Mouse (Mus musculus): ENCODE measurements around the gene Arnt2.

Arnt2 gene

GRCm38 (mm10) chr7:84397320-84397719 is 12.7 kb downstream of the Arnt2 start:
- DNase-seq (ENCODE audit: low spot score) = no peak

GRCm38 (mm10) chr7:84396581-84396980 is 13.4 kb downstream of the Arnt2 start:
- DNase-seq (ENCODE audit: low spot score) = no peak

- no peak for DNase-seq (ENCODE audit: low spot score)
These were observed 22.1 kb downstream of the Arnt2 start for GRCm38 (mm10) chr7:84387826-84388225.

- no peak for DNase-seq (ENCODE audit: low spot score)
These were observed 23.5 kb downstream of the Arnt2 start for GRCm38 (mm10) chr7:84386472-84386871.

- DNase-seq (ENCODE audit: low spot score) = no peak
These were observed 25.2 kb downstream of the Arnt2 start for GRCm38 (mm10) chr7:84384778-84385177.

GRCm38 (mm10) chr7:84384086-84384485 is 25.9 kb downstream of the Arnt2 start:
- DNase-seq (ENCODE audit: low spot score) = no peak

GRCm38 (mm10) chr7:84382346-84382745 is 27.6 kb downstream of the Arnt2 start:
- no peak for DNase-seq (ENCODE audit: low spot score)

GRCm38 (mm10) chr7:84380810-84381209 is 29.2 kb downstream of the Arnt2 start:
- no peak for DNase-seq (ENCODE audit: low spot score)

GRCm38 (mm10) chr7:84377330-84377729 is 32.6 kb downstream of the Arnt2 start:
- DNase-seq (ENCODE audit: low spot score) = no peak

- no peak for DNase-seq (ENCODE audit: low spot score)
These were observed 36.3 kb downstream of the Arnt2 start for GRCm38 (mm10) chr7:84373691-84374090.

- DNase-seq (ENCODE audit: low spot score) = no peak
These were observed 37.1 kb downstream of the Arnt2 start for GRCm38 (mm10) chr7:84372871-84373270.

- DNase-seq (ENCODE audit: low spot score) = no peak
These were observed 37.7 kb downstream of the Arnt2 start for GRCm38 (mm10) chr7:84372280-84372679.

- no peak for DNase-seq (ENCODE audit: low spot score)
These were observed 38.9 kb downstream of the Arnt2 start for GRCm38 (mm10) chr7:84370911-84371592.

- DNase-seq (ENCODE audit: low spot score) = no peak
These were observed 43.7 kb downstream of the Arnt2 start for GRCm38 (mm10) chr7:84366251-84366650.

- DNase-seq (ENCODE audit: low spot score) = no peak
These were observed 47.3 kb downstream of the Arnt2 start for GRCm38 (mm10) chr7:84362711-84363110.

GRCm38 (mm10) chr7:84361086-84361684 is 48.8 kb downstream of the Arnt2 start:
- DNase-seq (ENCODE audit: low spot score) = no peak

GRCm38 (mm10) chr7:84358426-84358825 is 51.5 kb downstream of the Arnt2 start:
- no peak for DNase-seq (ENCODE audit: low spot score)

- DNase-seq (ENCODE audit: low spot score) = peak; percentile 75
These were observed 54.1 kb downstream of the Arnt2 start for GRCm38 (mm10) chr7:84355619-84356570.

GRCm38 (mm10) chr7:84354890-84355289 is 55.1 kb downstream of the Arnt2 start:
- no peak for DNase-seq (ENCODE audit: low spot score)

GRCm38 (mm10) chr7:84350529-84350928 is 59.4 kb downstream of the Arnt2 start:
- no peak for DNase-seq (ENCODE audit: low spot score)

- DNase-seq (ENCODE audit: low spot score) = no peak
These were observed 60.0 kb downstream of the Arnt2 start for GRCm38 (mm10) chr7:84349976-84350375.

- DNase-seq (ENCODE audit: low spot score) = no peak
These were observed 61.6 kb downstream of the Arnt2 start for GRCm38 (mm10) chr7:84348145-84348911.
